Mouse (Mus musculus): ENCODE data around the gene Uchl3. TPM values are rescaled to one million over a fixed set of nuclear protein-coding genes. Genes with fewer than 3 reads are reported as not detected.
A peak's percentile ranks its signal among the peaks of the same experiment; 100 is the strongest.

Gene Uchl3
- total RNA-seq, 2 experiments from 2014 or later = 32.6 to 36.5 TPM

DNA sequence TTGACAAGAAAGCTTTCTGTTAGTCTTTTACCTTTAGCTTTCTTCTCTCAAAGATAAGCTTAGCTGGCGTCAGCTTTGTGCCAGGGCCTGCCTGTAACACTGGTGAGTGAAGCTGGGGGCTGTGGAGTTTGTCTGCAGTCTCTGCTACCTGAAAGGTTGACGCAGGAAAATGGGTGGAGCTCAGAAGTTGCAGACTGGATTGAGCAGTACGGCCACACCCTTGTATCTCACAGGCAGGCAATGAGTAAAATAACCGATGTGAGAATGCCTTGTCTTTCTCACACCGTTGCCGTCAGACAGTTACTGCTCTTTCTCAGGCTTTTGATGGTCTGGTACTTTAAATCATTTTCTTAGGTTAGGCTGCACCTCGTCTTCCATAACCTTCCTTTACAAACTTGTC, 12.3 kb downstream of the Uchl3 start:
- no peak for DNase-seq (ENCODE audit: low spot score in 2 of 2)

DNA sequence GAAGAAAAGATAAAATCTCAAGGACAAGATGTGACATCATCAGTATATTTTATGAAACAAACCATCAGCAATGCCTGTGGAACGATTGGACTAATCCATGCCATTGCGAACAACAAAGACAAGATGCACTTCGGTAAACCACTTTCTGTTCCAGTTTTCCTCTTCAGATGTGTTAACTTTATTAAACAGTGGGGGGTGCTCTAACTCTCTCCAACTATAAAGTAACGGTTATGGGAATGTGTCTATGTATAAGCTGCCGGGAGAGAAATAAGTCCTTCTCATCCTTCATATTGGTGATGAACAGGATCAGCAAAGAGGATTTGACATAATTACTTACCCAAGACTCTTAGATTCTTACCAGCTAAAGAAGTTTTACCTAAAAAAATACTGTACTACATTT, 12.8 kb downstream of the Uchl3 start:
- DNase-seq (ENCODE audit: low spot score in 2 of 2) = no peak

DNA sequence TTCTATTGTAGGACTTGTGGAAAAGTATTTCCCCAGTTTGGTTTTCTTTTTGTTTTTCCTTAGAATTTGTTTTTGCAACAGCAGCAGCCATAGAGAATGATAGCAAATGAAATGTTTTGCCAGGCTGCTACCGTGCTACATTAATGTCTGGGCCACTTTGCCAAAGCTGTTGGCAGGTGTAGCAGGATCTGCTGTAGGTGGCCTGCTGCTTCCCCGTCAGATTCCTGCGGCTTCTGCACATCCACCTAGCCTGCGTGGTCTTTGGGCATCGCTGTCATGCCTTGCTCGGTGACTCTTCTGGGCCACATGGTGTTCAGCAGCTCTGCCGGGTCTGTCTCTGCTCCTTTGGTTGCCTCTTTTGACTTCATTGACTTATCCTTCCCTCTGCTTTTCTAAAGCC, 14.9 kb downstream of the Uchl3 start:
- DNase-seq (ENCODE audit: low spot score in 2 of 2) = no peak

DNA sequence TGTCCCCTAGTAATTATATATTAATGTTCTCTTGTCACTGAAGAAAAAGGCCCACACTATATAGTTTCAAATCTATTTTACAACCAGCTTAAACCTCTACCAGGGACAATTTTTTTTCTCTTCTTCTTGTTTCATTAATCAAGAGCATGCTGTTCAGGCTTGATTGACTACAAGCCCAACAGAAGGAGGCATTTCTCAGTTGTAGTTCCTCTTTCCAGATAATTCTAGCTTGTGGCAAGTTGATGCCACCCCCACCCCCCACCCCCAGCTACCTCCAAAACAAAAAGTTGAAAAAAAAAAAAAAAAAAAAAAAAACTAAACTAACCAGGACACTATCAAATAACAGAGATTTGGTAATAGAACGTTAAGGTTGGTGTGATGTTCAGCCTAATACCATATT, 18.5 kb downstream of the Uchl3 start:
- no peak for DNase-seq (ENCODE audit: low spot score in 2 of 2)

DNA sequence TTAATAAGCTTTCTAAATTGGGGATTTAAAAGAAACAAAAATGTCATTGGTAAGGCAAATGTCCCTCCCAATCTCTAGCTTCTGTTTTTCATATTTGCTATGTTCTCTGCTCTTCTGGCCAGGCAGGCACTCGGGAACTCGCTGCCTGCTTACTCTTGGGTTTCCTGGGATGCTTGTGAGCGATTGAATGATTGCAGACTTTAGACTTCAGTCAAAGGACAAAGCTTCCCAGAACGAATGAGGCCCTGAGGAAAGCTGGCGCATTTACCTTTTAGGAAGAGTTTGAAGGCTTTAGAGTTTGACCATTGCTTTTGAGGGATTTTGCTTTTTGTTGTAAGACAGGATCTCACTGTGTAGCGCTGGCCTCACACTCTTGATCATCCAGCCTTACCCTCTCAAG, 33.9 kb downstream of the Uchl3 start:
- no peak for DNase-seq (ENCODE audit: low spot score in 2 of 2)

DNA sequence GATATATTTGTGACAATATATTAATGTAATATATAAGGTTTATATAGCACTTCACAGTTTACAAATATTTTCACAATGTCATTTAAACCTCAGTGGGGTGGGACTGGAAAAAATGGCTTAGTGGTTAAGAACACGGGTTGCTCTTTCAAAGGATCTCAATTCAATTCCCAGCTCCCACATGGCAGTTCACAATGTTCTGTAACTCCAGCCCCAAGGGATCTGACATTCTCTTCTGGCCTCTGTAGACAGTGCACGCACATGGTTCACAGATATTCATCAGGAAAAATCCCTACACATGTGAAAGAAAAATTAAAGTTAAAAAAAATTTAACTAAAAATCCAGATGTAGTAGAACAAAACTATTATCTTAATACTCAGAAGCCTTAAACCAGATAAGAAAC, 34.6 kb downstream of the Uchl3 start:
- DNase-seq (ENCODE audit: low spot score in 2 of 2) = no peak

DNA sequence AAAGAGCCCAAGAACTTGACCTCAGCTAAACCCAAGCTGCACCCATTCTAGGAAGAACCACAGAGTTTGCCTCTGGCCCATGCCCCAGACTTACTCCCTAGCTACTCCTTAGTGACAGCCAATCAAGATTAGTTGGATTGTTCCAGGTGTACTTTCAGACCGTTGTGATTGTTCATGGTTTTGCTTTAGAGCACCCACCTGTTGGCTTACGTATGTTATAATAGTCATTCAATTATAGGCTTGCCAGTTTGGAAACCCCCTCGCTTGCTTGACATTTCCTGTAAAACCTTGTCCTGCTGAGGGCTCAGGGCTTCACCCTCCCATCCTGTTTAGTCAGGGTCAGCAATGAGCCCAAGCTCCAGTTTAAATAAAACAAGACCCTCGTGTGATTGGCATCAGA, 50.7 kb downstream of the Uchl3 start:
- no peak for DNase-seq (ENCODE audit: low spot score in 2 of 2)

DNA sequence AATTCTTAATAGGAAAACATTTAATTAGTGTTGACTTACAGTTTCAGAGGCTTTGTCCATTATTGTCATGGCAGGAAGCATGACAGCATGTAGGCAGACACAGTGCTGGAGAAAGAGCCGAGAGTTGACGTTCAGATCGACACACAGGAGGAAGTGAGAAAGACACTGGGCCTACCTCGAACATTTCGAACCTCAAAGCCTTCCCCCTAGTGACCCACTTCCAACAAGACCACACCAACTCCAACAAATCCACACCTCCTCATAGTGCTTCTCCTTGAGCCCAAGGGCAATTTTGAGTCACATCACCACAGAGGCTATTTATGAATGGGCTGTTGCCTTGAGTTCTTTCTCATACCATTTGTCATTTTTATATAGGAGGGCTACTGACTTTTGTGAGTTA, 53.3 kb downstream of the Uchl3 start:
- DNase-seq (ENCODE audit: low spot score in 2 of 2) = no peak

DNA sequence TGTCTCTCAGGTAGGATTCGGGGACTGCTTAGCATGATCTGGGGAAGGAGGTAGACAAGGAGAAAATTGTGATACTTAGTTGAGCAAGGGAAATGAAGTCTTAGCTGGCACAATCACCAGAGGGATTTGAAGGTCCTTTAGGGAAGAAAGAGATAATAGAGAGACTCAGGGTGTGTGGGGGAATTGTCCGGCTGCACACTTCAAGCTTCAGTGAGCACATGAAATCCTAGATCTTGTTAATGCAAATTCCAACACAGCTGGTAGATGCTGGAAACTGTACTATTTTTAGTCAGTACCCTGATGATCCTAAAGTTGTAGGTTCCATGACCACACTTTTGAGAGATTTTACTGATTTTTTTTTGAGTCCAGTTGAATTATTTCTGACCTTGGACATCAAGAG, 60.6 kb downstream of the Uchl3 start:
- no peak for DNase-seq (ENCODE audit: low spot score in 2 of 2)

DNA sequence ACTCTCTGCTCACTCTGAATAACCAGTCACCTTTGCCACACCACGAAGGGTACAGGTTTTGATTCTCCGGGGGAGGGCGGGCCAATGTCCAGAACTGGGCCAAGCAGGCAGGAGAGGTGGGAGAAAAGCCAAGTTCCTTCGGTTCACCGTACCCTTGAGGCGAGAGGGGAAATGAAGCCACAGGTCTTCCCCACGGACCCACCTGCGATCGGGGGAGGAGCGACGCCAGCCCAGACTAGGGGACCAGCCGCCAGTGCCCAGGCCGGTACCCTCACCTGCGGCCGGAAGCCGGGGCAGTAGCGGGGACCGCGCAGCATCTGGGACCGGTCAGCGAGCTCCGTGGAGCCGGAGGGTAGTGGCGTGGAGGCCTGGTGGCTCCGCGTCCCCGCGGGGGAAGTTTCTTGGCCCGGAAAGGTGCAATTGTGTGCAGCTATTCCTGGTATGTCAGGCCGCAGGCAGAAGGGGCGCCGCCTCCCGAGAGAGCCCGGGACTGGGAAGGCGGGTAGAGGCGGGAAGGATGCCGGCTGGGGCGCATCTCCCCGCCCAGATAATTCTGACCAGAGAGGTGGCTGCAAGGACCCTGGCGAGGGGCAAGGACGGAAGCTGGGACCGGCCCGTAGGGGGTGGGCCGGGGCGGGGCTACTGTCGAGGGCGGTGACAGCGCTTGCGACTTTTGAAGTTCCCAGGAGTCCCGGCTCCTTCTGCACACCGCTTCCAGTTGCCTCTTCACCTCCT, 75.6 kb downstream of the Uchl3 start, which contains the start of the genes Gm9922 and Lmo7:
TSS of gene Gm9922 (minus strand) at position 578 of the 735 bp plus-strand sequence.
TSS of gene Lmo7 (plus strand) at position 721 of the 735 bp plus-strand sequence.
- peak; percentile 53 to 61 for DNase-seq (ENCODE audit: low spot score in 2 of 2)

DNA sequence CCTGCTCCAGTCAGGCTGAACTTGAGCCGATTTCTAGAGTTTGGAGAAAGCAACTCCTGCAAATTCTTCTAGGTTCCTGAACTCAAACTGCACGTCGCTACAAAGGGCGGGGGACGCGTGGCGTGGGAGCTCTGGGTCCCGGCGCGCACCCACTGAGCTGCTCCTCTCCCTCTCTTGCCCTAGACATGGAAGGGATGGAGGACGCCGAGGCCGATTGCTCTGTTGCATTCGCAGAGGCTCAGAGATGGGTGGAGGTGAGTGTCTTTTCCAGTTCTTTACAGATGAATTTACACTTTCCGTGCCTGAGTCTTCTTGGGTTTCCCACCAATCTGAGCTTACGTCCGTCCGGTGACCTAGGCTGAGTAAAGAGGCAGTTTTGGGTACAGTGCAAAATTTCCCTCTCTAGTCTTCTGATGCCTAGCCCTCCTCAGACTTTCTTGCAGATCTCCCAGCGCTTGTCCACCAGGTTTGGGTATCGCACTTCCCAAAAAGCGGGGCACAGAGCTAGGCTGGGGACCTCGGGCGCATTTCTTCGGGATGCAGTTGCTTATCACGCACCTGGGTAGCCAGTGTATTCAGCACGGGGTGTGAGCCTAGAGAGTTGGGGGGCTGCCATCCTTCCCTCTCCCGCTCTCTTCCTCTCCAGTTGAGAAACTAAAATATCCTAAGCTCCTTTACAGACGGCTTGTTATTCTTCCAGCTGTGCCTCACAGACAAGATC, 76.4 kb downstream of the Uchl3 start:
- DNase-seq (ENCODE audit: low spot score in 2 of 2) = no peak

DNA sequence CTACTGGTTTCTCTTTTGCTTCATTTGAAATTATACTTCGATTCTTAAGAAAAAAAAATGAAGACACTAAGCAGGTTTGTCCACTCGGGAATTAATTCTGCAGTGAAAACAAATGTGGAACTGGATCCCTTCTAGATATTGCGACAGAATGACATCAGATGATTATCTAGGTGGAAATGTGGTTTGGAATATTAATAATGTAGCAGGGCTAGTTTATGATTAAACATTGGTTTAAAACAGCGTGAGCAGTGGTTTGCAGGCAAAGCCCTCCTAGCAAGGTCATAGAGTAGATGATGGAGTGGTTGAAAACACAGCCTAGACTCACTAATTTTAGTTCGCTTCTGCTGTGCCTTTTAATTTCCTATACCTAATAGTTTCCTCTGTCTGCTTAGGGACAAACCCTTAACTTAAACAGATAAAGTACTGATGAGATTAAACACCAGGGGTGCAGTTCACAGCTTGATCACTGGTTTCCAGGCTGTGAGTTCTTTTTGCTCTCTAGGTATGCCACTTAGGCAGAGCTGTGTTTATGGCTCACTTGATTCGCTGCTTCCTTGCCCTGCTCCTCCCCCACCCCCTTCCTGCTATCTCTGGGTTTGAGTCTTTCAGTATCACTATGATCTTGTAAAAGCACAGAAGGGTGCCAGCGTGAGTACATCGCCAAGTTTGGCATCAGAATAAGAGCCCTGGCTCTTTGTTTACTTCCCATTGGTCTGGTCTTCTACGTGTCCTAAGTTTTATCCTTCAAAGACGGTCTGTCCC, 80.0 kb downstream of the Uchl3 start:
- DNase-seq (ENCODE audit: low spot score in 2 of 2) = no peak

DNA sequence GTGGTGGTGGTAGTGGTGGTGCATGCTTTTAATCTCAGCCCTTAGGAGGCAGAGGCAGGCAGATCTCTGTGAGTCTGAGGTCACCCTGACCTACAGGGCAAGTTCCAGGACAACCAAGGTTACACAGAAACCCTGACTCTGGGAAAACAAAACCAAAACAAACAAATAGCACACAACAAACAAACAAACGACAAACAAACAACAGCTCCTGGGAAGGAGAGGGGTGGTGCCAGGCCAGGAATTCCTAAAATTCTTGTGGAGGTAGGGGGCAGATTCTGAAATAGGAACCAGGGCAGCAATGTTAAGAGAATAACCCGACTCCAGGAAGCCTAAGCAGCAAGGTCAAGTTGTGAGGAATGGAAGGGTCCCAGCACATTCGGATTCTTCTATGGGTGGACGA, 83.7 kb downstream of the Uchl3 start:
- DNase-seq (ENCODE audit: low spot score in 2 of 2) = no peak

Other genes starting within 250 kb of the Uchl3 start
- gene Tbc1d4, start 44.8 kb upstream of the Uchl3 start, total RNA-seq (2021) = 10 to 100 TPM; 41.3 to 45.0 TPM
- gene Commd6, start 13.3 kb upstream of the Uchl3 start, total RNA-seq (2021) = 10 to 100 TPM; 32.6 to 36.5 TPM
- not detected for gene Gm9922, start 75.8 kb downstream of the Uchl3 start, total RNA-seq (2021)
- gene Lmo7, start 76.0 kb downstream of the Uchl3 start, total RNA-seq (2021) = 100 to 1,000 TPM; 198 to 203 TPM